Mouse (Mus musculus): ENCODE results near the gene Gm45015. TPM values are rescaled to one million over a fixed set of nuclear protein-coding genes. Genes with fewer than 3 reads are reported as not detected.

The Gm45015 gene
- polyA plus RNA-seq, 2 experiments: not detected

Other genes starting within 250 kb of the Gm45015 start
- gene Xlr3a, start 239.7 kb downstream of the Gm45015 start, polyA plus RNA-seq (2012; rRNA removed): 0.87 and 3.8 TPM in 2 replicates
- 1.4 and 1.6 TPM in 2 replicates for gene Xlr3a, start 239.7 kb downstream of the Gm45015 start, polyA plus RNA-seq (2014; fragmentation: Nextera tagmentation; extraction: Ambion mirVana)
- gene Gm14685, start 219.8 kb downstream of the Gm45015 start, polyA plus RNA-seq (2012; rRNA removed): 0.06 and 0.10 TPM in 2 replicates
- gene Gm14685, start 219.8 kb downstream of the Gm45015 start, polyA plus RNA-seq (2014; fragmentation: Nextera tagmentation; extraction: Ambion mirVana): 0.18 TPM in 1 of 2 replicates, not detected in the other
- not detected in 2 replicates for gene Xlr5b, start 188.0 kb downstream of the Gm45015 start, polyA plus RNA-seq (2012; rRNA removed)
- not detected in 2 replicates for gene Xlr5b, start 188.0 kb downstream of the Gm45015 start, polyA plus RNA-seq (2014; fragmentation: Nextera tagmentation; extraction: Ambion mirVana)
- gene DXBay18, start 187.4 kb downstream of the Gm45015 start, polyA plus RNA-seq (2012; rRNA removed): 0.05 and 0.16 TPM in 2 replicates
- gene DXBay18, start 187.4 kb downstream of the Gm45015 start, polyA plus RNA-seq (2014; fragmentation: Nextera tagmentation; extraction: Ambion mirVana): 0.22 TPM in 1 of 2 replicates, not detected in the other
- not detected in 2 replicates for gene Spin2d, start 159.9 kb downstream of the Gm45015 start, polyA plus RNA-seq (2012; rRNA removed)
- not detected in 2 replicates for gene Spin2d, start 159.9 kb downstream of the Gm45015 start, polyA plus RNA-seq (2014; fragmentation: Nextera tagmentation; extraction: Ambion mirVana)
- 5.9 and 17.4 TPM in 2 replicates for gene Xlr3b, start 144.6 kb downstream of the Gm45015 start, polyA plus RNA-seq (2012; rRNA removed)
- gene Xlr3b, start 144.6 kb downstream of the Gm45015 start, polyA plus RNA-seq (2014; fragmentation: Nextera tagmentation; extraction: Ambion mirVana): 4.6 and 10.2 TPM in 2 replicates
- 0.29 and 0.98 TPM in 2 replicates for gene Xlr4b, start 122.5 kb downstream of the Gm45015 start, polyA plus RNA-seq (2012; rRNA removed)
- 0.30 and 1.3 TPM in 2 replicates for gene Xlr4b, start 122.5 kb downstream of the Gm45015 start, polyA plus RNA-seq (2014; fragmentation: Nextera tagmentation; extraction: Ambion mirVana)
- gene F8a, start 108.5 kb downstream of the Gm45015 start, polyA plus RNA-seq (2012; rRNA removed): 6.9 and 10.1 TPM in 2 replicates
- 11.9 and 12.3 TPM in 2 replicates for gene F8a, start 108.5 kb downstream of the Gm45015 start, polyA plus RNA-seq (2014; fragmentation: Nextera tagmentation; extraction: Ambion mirVana)
- 0.47 TPM in 1 of 2 replicates, not detected in the other for gene Xlr4c, start 93.7 kb downstream of the Gm45015 start, polyA plus RNA-seq (2012; rRNA removed)
- not detected in 2 replicates for gene Xlr4c, start 93.7 kb downstream of the Gm45015 start, polyA plus RNA-seq (2014; fragmentation: Nextera tagmentation; extraction: Ambion mirVana)
- gene Xlr3c, start 71.5 kb downstream of the Gm45015 start, polyA plus RNA-seq (2012; rRNA removed): 0.24 and 0.38 TPM in 2 replicates
- 0.12 and 0.41 TPM in 2 replicates for gene Xlr3c, start 71.5 kb downstream of the Gm45015 start, polyA plus RNA-seq (2014; fragmentation: Nextera tagmentation; extraction: Ambion mirVana)
- gene Xlr5a, start 43.9 kb downstream of the Gm45015 start, polyA plus RNA-seq (2012; rRNA removed): 0.06 TPM in 1 of 2 replicates, not detected in the other
- gene Xlr5a, start 43.9 kb downstream of the Gm45015 start, polyA plus RNA-seq (2014; fragmentation: Nextera tagmentation; extraction: Ambion mirVana): 0.12 TPM in 1 of 2 replicates, not detected in the other
- not detected in 2 replicates for gene Xlr5c, start 43.9 kb downstream of the Gm45015 start, polyA plus RNA-seq (2012; rRNA removed)
- not detected in 2 replicates for gene Xlr5c, start 43.9 kb downstream of the Gm45015 start, polyA plus RNA-seq (2014; fragmentation: Nextera tagmentation; extraction: Ambion mirVana)
- 38.1 and 48.7 TPM in 2 replicates for gene Zfp275, start 5.8 kb upstream of the Gm45015 start, polyA plus RNA-seq (2012; rRNA removed)
- gene Zfp275, start 5.8 kb upstream of the Gm45015 start, polyA plus RNA-seq (2014; fragmentation: Nextera tagmentation; extraction: Ambion mirVana): 24.0 and 25.7 TPM in 2 replicates
- not detected in 2 replicates for gene Gm18336, start 61.9 kb upstream of the Gm45015 start, polyA plus RNA-seq (2012; rRNA removed)
- gene Gm18336, start 61.9 kb upstream of the Gm45015 start, polyA plus RNA-seq (2014; fragmentation: Nextera tagmentation; extraction: Ambion mirVana): not detected in 2 replicates
- 0.35 and 0.49 TPM in 2 replicates for gene Zfp92, start 74.3 kb upstream of the Gm45015 start, polyA plus RNA-seq (2012; rRNA removed)
- gene Zfp92, start 74.3 kb upstream of the Gm45015 start, polyA plus RNA-seq (2014; fragmentation: Nextera tagmentation; extraction: Ambion mirVana): 0.12 and 0.25 TPM in 2 replicates
- gene Trex2, start 98.5 kb upstream of the Gm45015 start, polyA plus RNA-seq (2012; rRNA removed): 0.83 and 0.87 TPM in 2 replicates
- 0.93 and 0.99 TPM in 2 replicates for gene Trex2, start 98.5 kb upstream of the Gm45015 start, polyA plus RNA-seq (2014; fragmentation: Nextera tagmentation; extraction: Ambion mirVana)
- gene Haus7, start 122.2 kb upstream of the Gm45015 start, polyA plus RNA-seq (2012; rRNA removed): 39.6 and 48.7 TPM in 2 replicates
- gene Haus7, start 122.2 kb upstream of the Gm45015 start, polyA plus RNA-seq (2014; fragmentation: Nextera tagmentation; extraction: Ambion mirVana): 56.1 and 61.6 TPM in 2 replicates
- 399 and 527 TPM in 2 replicates for gene Bgn, start 146.8 kb upstream of the Gm45015 start, polyA plus RNA-seq (2012; rRNA removed)
- 223 and 226 TPM in 2 replicates for gene Bgn, start 146.8 kb upstream of the Gm45015 start, polyA plus RNA-seq (2014; fragmentation: Nextera tagmentation; extraction: Ambion mirVana)
- gene Atp2b3, start 166.2 kb upstream of the Gm45015 start, polyA plus RNA-seq (2012; rRNA removed): 0.77 and 0.79 TPM in 2 replicates
- gene Atp2b3, start 166.2 kb upstream of the Gm45015 start, polyA plus RNA-seq (2014; fragmentation: Nextera tagmentation; extraction: Ambion mirVana): 0.64 and 0.65 TPM in 2 replicates

Data from limb, embryonic 14.5 days (tissue).